Mouse (Mus musculus) stomach, postnatal 0 days (tissue): Measurements from ENCODE around the gene Amz2. TPM values are rescaled to one million over a fixed set of nuclear protein-coding genes. Genes with fewer than 3 reads are reported as not detected.

Experiments
- ATAC-seq: fragments of 200-750 bp; cut with Nextera tagmentation; 2 replicates; pipeline ENCODE4 v1.8.0; 2017; ENCODE audit not compliant: low FRiP score, low TSS enrichment
- DNase-seq: peaks from one replicate; pipeline ENCODE4 v3.0.0-alpha.2; 2016; ENCODE audit warnings: low spot score
- H3K27ac ChIP-seq: fragments of 300-500 bp; sonication (generic); replicated peaks from 2 replicates; pipeline ENCODE4 v1.5.1; 2014; ENCODE audit warnings: mild to moderate bottlenecking, control low read depth
- H3K27me3 ChIP-seq: fragments of 300-500 bp; sonication (generic); 2 replicates; pipeline ENCODE4 v1.6.1; 2014; ENCODE audit warnings: low read length; ENCODE audit not compliant: control insufficient read depth, insufficient read depth
- H3K36me3 ChIP-seq: fragments of 300-500 bp; sonication (generic); 2 replicates; pipeline ENCODE4 v1.6.1; 2014; ENCODE audit warnings: low read length, mixed read lengths; ENCODE audit not compliant: control insufficient read depth, insufficient read depth
- H3K4me1 ChIP-seq: fragments of 300-500 bp; sonication (generic); replicated peaks from 2 replicates; pipeline ENCODE4 v1.6.1; 2014; ENCODE audit warnings: antibody characterized with exemption; ENCODE audit not compliant: control insufficient read depth, insufficient read depth
- H3K4me2 ChIP-seq: fragments of 300-500 bp; sonication (generic); replicated peaks from 2 replicates; pipeline ENCODE4 v1.6.1; 2014; ENCODE audit warnings: low read depth, mild to moderate bottlenecking, control low read depth, moderate library complexity
- H3K4me3 ChIP-seq: fragments of 300-500 bp; sonication (generic); 2 replicates; pipeline ENCODE4 v1.5.1; 2014; ENCODE audit warnings: low read depth, low read length, control low read depth
- H3K9ac ChIP-seq: fragments of 300-500 bp; sonication (generic); 2 replicates; pipeline ENCODE4 v1.6.1; 2014; ENCODE audit warnings: mild to moderate bottlenecking, low read length, control low read depth, mixed read lengths
- H3K9me3 ChIP-seq: fragments of 300-500 bp; sonication (generic); 2 replicates; pipeline ENCODE4 v1.6.1; 2016; ENCODE audit warnings: low read length; ENCODE audit not compliant: control insufficient read depth
- CTCF ChIP-seq: IDR thresholded peaks from 2 replicates; pipeline ENCODE4 v1.5.1; 2016; ENCODE audit warnings: antibody characterized with exemption, low read depth, mild to moderate bottlenecking, moderate library complexity
- EP300 ChIP-seq: optimal IDR thresholded peaks from 2 replicates; pipeline ENCODE3; 2016; ENCODE audit warnings: antibody characterized with exemption
- WGBS: fragments of 180-500 bp; shearing (Covaris S2); extraction: QIAGEN DNeasy Blood & Tissue Kit; methylation state at CpG from one replicate; pipeline ENCODE4 v1.1.7; 2014; 5-methylcytosine and 5-hydroxymethylcytosine counted together
- polyA plus RNA-seq: library from polyadenylated mRNA; unstranded; fragments of >200 nt; fragmentation: Nextera tagmentation; extraction: Ambion mirVana; gene quantifications from 2 replicates; pipeline ENCODE4 v1.2.1, GENCODE M21; 2015

The Amz2 gene
- polyA plus RNA-seq, 1 experiment from 2014 or later: 21.5 TPM

- no peaks in the 10 kb centered on the region for H3K4me1 ChIP-seq
- H3K4me2 ChIP-seq: no peak overlapping the region
- H3K9ac ChIP-seq: no peak overlapping the region
- H3K36me3 ChIP-seq: peaks cover 10% of the 10 kb centered on the region; the same call in 1 of the 2 replicates
- TF ChIP-seq EP300 (no peak), CTCF (no peak)
- no peak overlapping the region for H3K4me3 ChIP-seq
- no peak for DNase-seq
- 91% methylated on average over 9 of the region's 9 CpGs for WGBS
- H3K27ac ChIP-seq: no peak overlapping the region
- ATAC-seq: no peak
- no peaks in the 10 kb centered on the region for H3K9me3 ChIP-seq
- no peaks in the 10 kb centered on the region for H3K27me3 ChIP-seq
Measured at GRCm38 (mm10) chr11:109395291-109395690, 30.5 kb upstream of the Amz2 start.

- ATAC-seq (no peak), DNase-seq (no peak)
- H3K4me3 ChIP-seq: no peak overlapping the region
- no peaks in the 10 kb centered on the region for H3K4me1 ChIP-seq
- H3K36me3 ChIP-seq: no peaks in the 10 kb centered on the region
- no peak overlapping the region for H3K9ac ChIP-seq
- no peak overlapping the region for H3K4me2 ChIP-seq
- no peaks in the 10 kb centered on the region for H3K9me3 ChIP-seq
- no peaks in the 10 kb centered on the region for H3K27me3 ChIP-seq
- no peak overlapping the region for H3K27ac ChIP-seq
- 85% methylated on average over 5 of the region's 5 CpGs for WGBS
- no peak for TF ChIP-seq EP300
- no peak for TF ChIP-seq CTCF
Measured at GRCm38 (mm10) chr11:109406431-109406830, 19.3 kb upstream of the Amz2 start.

GRCm38 (mm10) chr11:109410197-109410980, 15.4 kb upstream of the Amz2 start:
- no peaks in the 10 kb centered on the region for H3K9me3 ChIP-seq
- no peak overlapping the region for H3K9ac ChIP-seq
- no peak for ATAC-seq
- no peaks in the 10 kb centered on the region for H3K36me3 ChIP-seq
- H3K27me3 ChIP-seq: no peaks in the 10 kb centered on the region
- H3K4me3 ChIP-seq: no peak overlapping the region
- TF ChIP-seq EP300: no peak
- no peak for TF ChIP-seq CTCF
- H3K27ac ChIP-seq: no peak overlapping the region
- H3K4me1 ChIP-seq: no peaks in the 10 kb centered on the region
- no peak for DNase-seq
- WGBS: 81% methylated on average over 15 of the region's 15 CpGs
- H3K4me2 ChIP-seq: no peak overlapping the region

- Histone ChIP-seq H3K9me3 (no peaks in the 10 kb centered on the region), H3K9ac (no peak within 1 kb of the TSS), H3K36me3 (no peaks in the 10 kb centered on the region), H3K27me3 (no peaks in the 10 kb centered on the region), H3K4me3 (no peak within 1 kb of the TSS), H3K4me1 (no peaks in the 10 kb centered on the region), H3K27ac (no peak within 1 kb of the TSS), H3K4me2 (no peak within 1 kb of the TSS)
- TF ChIP-seq EP300 (no peak), CTCF (no peak)
- ATAC-seq (no peak), DNase-seq (no peak)
- 86% methylated on average over 6 of the region's 6 CpGs for WGBS
Measured at GRCm38 (mm10) chr11:109413617-109414016, 12.1 kb upstream of the Amz2 start, which contains the start of gene 9930022D16Rik. 9930022D16Rik (plus strand) TSS chr11:109413917.

GRCm38 (mm10) chr11:109414802-109415201, 10.9 kb upstream of the Amz2 start:
- H3K9me3 ChIP-seq: no peaks in the 10 kb centered on the region
- H3K4me3 ChIP-seq: no peak overlapping the region
- no peak for TF ChIP-seq CTCF
- no peaks in the 10 kb centered on the region for H3K4me1 ChIP-seq
- no peaks in the 10 kb centered on the region for H3K27me3 ChIP-seq
- WGBS: 89% methylated on average over 5 of the region's 5 CpGs
- DNase-seq: no peak
- no peaks in the 10 kb centered on the region for H3K36me3 ChIP-seq
- ATAC-seq: no peak
- no peak overlapping the region for H3K4me2 ChIP-seq
- H3K27ac ChIP-seq: no peak overlapping the region
- no peak overlapping the region for H3K9ac ChIP-seq

GRCm38 (mm10) chr11:109416709-109417420, 8.9 kb upstream of the Amz2 start:
- H3K4me1 ChIP-seq: no peaks in the 10 kb centered on the region
- no peaks in the 10 kb centered on the region for H3K9me3 ChIP-seq
- H3K27me3 ChIP-seq: no peaks in the 10 kb centered on the region
- H3K4me3 ChIP-seq: no peak overlapping the region
- H3K36me3 ChIP-seq: no peaks in the 10 kb centered on the region
- no peak overlapping the region for H3K4me2 ChIP-seq
- no peak overlapping the region for H3K9ac ChIP-seq
- WGBS: 63% methylated on average over 8 of the region's 8 CpGs
- DNase-seq (no peak), ATAC-seq (no peak)
- H3K27ac ChIP-seq: no peak overlapping the region
- TF ChIP-seq EP300 (no peak), CTCF (no peak)
